Mouse (Mus musculus) hindbrain, embryonic 14.5 days (tissue): ENCODE measurements around the gene Gm11042. TPM values are rescaled to one million over a fixed set of nuclear protein-coding genes. Genes with fewer than 3 reads are reported as not detected.

Source experiments
- ATAC-seq: fragments of 200-750 bp; cut with Nextera tagmentation; 2 replicates; pipeline ENCODE4 v1.8.0; 2017; ENCODE audit warnings: moderate number of reproducible peaks, mild to moderate bottlenecking, moderate TSS enrichment, moderate library complexity; ENCODE audit not compliant: low FRiP score
- DNase-seq: peaks from one replicate; pipeline ENCODE4 v3.0.0-alpha.2; 2015; ENCODE audit warnings: low spot score
- H3K27ac ChIP-seq: fragments of 300-500 bp; sonication (generic); 2 replicates; pipeline ENCODE4 v1.5.1; 2014; ENCODE audit warnings: mild to moderate bottlenecking, moderate library complexity
- H3K27me3 ChIP-seq: fragments of 300-500 bp; sonication (generic); 2 replicates; pipeline ENCODE4 v1.6.1; 2014; ENCODE audit warnings: mild to moderate bottlenecking, low read length, mixed read lengths; ENCODE audit not compliant: control insufficient read depth, insufficient read depth
- H3K36me3 ChIP-seq: fragments of 300-500 bp; sonication (generic); replicated peaks from 2 replicates; pipeline ENCODE4 v1.6.1; 2014; ENCODE audit not compliant: control insufficient read depth, insufficient read depth
- H3K4me1 ChIP-seq: fragments of 300-500 bp; sonication (generic); replicated peaks from 2 replicates; pipeline ENCODE4 v1.6.1; 2014; ENCODE audit warnings: antibody characterized with exemption, low read length, mixed read lengths; ENCODE audit not compliant: control insufficient read depth, insufficient read depth
- H3K4me2 ChIP-seq: fragments of 300-500 bp; sonication (generic); replicated peaks from 2 replicates; pipeline ENCODE4 v1.6.1; 2014; ENCODE audit warnings: mild to moderate bottlenecking, moderate library complexity
- H3K4me3 ChIP-seq: fragments of 300-500 bp; sonication (generic); replicated peaks from 2 replicates; pipeline ENCODE4 v1.5.1; 2014; ENCODE audit warnings: mild to moderate bottlenecking, low read length
- H3K9ac ChIP-seq: fragments of 300-500 bp; sonication (generic); 2 replicates; pipeline ENCODE4 v1.6.1; 2014
- H3K9me3 ChIP-seq: fragments of 300-500 bp; sonication (generic); 2 replicates; pipeline ENCODE4 v1.6.1; 2016; ENCODE audit warnings: low read length; ENCODE audit not compliant: control insufficient read depth
- WGBS: fragments of 180-500 bp; shearing (Covaris S2); extraction: QIAGEN DNeasy Blood & Tissue Kit; methylation state at CpG from one replicate; pipeline ENCODE4 v1.1.7; 2014; 5-methylcytosine and 5-hydroxymethylcytosine counted together
- polyA plus RNA-seq: library from polyadenylated mRNA; unstranded; fragments of >200 nt; fragmentation: Nextera tagmentation; extraction: Ambion mirVana; gene quantifications from 2 replicates; pipeline ENCODE4 v1.2.1, GENCODE M21; 2014

Gene Gm11042
- polyA plus RNA-seq, 1 experiment from 2014 or later = not detected

- H3K9me3 ChIP-seq = no peaks in the 10 kb centered on the region
- H3K4me3 ChIP-seq = no peak overlapping the region
- no peaks in the 10 kb centered on the region for H3K36me3 ChIP-seq
- no peak overlapping the region for H3K4me2 ChIP-seq
- H3K27me3 ChIP-seq = no peaks in the 10 kb centered on the region
- WGBS = 84% methylated on average over 6 of the region's 6 CpGs
- no peak for ATAC-seq
- no peak overlapping the region for H3K9ac ChIP-seq
- no peaks in the 10 kb centered on the region for H3K4me1 ChIP-seq
- H3K27ac ChIP-seq = no peak overlapping the region
- no peak for DNase-seq
Measured at GRCm38 (mm10) chr12:74329759-74330158, 13.6 kb upstream of the Gm11042 start.

DNA sequence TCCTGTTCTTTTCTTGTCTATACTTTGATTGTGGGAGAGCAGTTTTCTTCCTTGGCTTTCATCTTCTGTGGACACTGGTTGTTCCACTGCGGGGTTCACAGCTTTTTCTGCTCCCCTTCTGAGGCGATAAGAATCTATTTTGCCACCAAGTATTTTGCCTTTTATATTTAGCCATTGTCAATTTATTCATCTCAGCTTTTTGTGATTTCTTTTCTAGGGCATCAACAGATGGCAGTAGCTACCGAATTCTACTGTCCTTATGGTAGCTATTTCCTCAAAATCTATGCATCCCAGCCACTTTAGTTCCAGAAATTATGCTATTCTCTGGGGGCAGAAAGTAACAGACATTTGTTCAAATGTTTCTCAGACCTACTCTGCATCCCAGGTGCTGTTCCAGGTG lies 10.4 kb upstream of the Gm11042 start:
- DNase-seq = no peak
- Histone ChIP-seq H3K9me3 (no peaks in the 10 kb centered on the region), H3K4me2 (no peak overlapping the region), H3K36me3 (no peaks in the 10 kb centered on the region), H3K27ac (no peak overlapping the region), H3K4me1 (no peaks in the 10 kb centered on the region), H3K9ac (no peak overlapping the region), H3K4me3 (no peak overlapping the region), H3K27me3 (no peaks in the 10 kb centered on the region)
- ATAC-seq = no peak
- 89% methylated on average over 3 of the region's 3 CpGs for WGBS

- Histone ChIP-seq H3K4me1 (no peaks in the 10 kb centered on the region), H3K36me3 (no peaks in the 10 kb centered on the region), H3K27me3 (no peaks in the 10 kb centered on the region), H3K9me3 (no peaks in the 10 kb centered on the region), H3K27ac (no peak overlapping the region), H3K4me2 (no peak overlapping the region), H3K9ac (no peak overlapping the region), H3K4me3 (no peak overlapping the region)
- 86% methylated on average over 5 of the region's 5 CpGs for WGBS
- DNase-seq (no peak), ATAC-seq (no peak)
Measured at GRCm38 (mm10) chr12:74321981-74322380, 5.8 kb upstream of the Gm11042 start.

DNA sequence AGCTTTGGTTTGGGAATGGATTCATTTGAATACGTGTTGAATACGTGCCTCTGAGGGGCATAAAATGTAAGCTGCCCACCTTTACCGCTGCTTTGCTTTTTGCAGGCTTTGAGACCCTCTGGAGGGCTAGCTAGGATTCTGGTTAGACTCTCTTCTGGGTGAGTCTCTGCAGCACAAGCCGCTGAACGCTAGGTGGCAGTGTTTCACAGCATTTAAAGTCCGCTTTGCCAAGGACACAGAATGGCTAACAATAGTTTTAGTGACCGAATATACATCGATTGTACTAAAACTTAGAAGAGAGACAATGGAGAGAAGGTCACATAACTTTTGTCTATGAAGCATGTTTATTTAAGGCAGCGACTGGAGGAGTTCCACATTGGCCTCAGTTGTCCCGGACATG lies 4.1 kb upstream of the Gm11042 start:
- Histone ChIP-seq H3K9ac (no peak overlapping the region), H3K9me3 (no peaks in the 10 kb centered on the region), H3K36me3 (no peaks in the 10 kb centered on the region), H3K27ac (no peak overlapping the region), H3K4me1 (peaks cover 5% of the 10 kb centered on the region; the same call in 1 of the 2 replicates), H3K27me3 (no peaks in the 10 kb centered on the region), H3K4me3 (no peak overlapping the region), H3K4me2 (no peak overlapping the region)
- WGBS = 16% methylated on average over 10 of the region's 10 CpGs
- peak; percentile 32; the same call in 1 of the 2 replicates for ATAC-seq
- peak; percentile 94 for DNase-seq

GRCm38 (mm10) chr12:74316989-74317759 lies 980 bp upstream of the Gm11042 start:
- H3K27ac ChIP-seq = peak overlapping the region; percentile 83
- WGBS = 16% methylated on average over 15 of the region's 15 CpGs
- peak overlapping the region; percentile 59 for H3K4me2 ChIP-seq
- peak overlapping the region; percentile 63 for H3K9ac ChIP-seq
- H3K36me3 ChIP-seq = no peaks in the 10 kb centered on the region
- H3K9me3 ChIP-seq = no peaks in the 10 kb centered on the region
- peaks cover 5% of the 10 kb centered on the region; the same call in 1 of the 2 replicates for H3K4me1 ChIP-seq
- no peaks in the 10 kb centered on the region for H3K27me3 ChIP-seq
- H3K4me3 ChIP-seq = peak overlapping the region; percentile 35
- peak; percentile 90 for DNase-seq
- ATAC-seq = peak; percentile 89

GRCm38 (mm10) chr12:74315221-74315620 lies 973 bp downstream of the Gm11042 start:
- Histone ChIP-seq H3K27ac (no peak overlapping the region), H3K9me3 (no peaks in the 10 kb centered on the region), H3K4me3 (no peak overlapping the region), H3K27me3 (no peaks in the 10 kb centered on the region), H3K36me3 (no peaks in the 10 kb centered on the region), H3K4me2 (no peak overlapping the region), H3K9ac (no peak overlapping the region), H3K4me1 (peaks cover 5% of the 10 kb centered on the region; the same call in 1 of the 2 replicates)
- ATAC-seq (no peak), DNase-seq (no peak)
- 69% methylated on average over 2 of the region's 2 CpGs for WGBS

DNA sequence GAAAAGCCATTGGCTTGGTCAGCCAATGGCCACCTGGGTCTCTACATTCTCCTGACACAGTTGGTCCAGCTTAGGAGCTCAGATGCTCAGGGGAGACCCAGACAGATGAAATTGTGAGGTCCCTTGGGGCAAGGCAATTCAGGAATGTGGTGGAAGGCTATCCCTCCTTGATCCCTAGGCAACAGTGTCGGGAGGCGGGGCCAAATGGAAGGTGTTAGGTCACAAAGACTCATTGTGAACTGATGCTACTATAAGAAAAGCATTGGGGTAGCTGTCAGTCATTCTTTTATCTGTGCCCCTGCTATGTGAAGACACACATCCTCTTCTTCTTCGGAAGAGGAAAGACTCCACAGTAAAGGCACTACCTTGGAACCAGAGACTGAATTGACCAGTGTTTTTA lies 3.6 kb downstream of the Gm11042 start:
- ATAC-seq (no peak), DNase-seq (no peak)
- H3K9ac ChIP-seq = no peak overlapping the region
- H3K27ac ChIP-seq = no peak overlapping the region
- peaks cover 5% of the 10 kb centered on the region; the same call in 1 of the 2 replicates for H3K4me1 ChIP-seq
- no peaks in the 10 kb centered on the region for H3K36me3 ChIP-seq
- H3K4me3 ChIP-seq = no peak overlapping the region
- H3K9me3 ChIP-seq = no peaks in the 10 kb centered on the region
- H3K27me3 ChIP-seq = no peaks in the 10 kb centered on the region
- no peak overlapping the region for H3K4me2 ChIP-seq
- 59% methylated on average over 3 of the region's 3 CpGs for WGBS

DNA sequence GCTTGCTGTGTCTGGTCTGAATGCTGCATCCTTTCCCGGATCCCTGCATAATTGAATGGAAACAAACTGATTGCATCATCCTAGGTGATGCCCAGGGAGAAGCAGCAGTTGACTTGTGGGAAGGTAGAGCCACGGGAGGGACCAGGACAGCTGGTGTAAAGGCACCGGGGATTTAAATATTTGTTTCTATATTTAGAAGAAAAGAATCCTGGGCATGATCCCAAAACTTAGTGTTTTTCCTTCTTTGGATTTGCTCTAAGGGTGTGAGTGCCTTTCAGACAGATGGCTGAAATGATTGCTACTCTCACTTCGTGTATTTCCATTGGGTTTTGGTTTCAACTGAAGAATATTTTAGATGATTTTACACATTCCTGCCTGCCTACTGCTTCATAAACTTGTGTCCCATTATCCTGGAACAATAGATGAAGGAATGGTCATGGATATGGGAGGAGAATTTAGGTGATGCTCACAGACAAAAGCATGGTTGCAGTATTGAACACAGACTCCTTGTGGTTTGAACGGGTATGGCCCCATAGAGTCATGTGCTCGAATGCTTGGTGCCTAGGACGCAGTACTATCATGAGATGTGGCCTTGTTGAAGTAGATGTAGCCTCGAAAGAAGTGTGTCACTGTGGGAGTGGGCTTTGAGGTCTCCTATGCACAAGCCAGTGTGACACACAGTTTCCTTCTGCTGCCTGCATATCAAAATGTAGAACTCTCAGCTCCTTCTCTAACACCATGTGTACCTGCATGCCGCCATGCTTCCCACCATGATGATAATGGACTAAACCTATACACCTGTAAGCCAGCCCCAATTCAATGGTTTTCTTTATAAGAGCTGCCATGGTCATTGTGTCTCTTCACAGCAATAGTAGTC lies 12.5 kb downstream of the Gm11042 start:
- 78% methylated on average over 9 of the region's 9 CpGs for WGBS
- Histone ChIP-seq H3K9ac (no peak overlapping the region), H3K27ac (no peak overlapping the region), H3K4me2 (no peak overlapping the region), H3K4me3 (no peak overlapping the region), H3K36me3 (no peaks in the 10 kb centered on the region), H3K9me3 (no peaks in the 10 kb centered on the region), H3K27me3 (no peaks in the 10 kb centered on the region), H3K4me1 (0 out of 2 replicates have a peak, but pooled peaks cover 6% of the 10 kb centered on the region)
- DNase-seq (no peak), ATAC-seq (no peak)

- Histone ChIP-seq H3K4me1 (0 out of 2 replicates have a peak, but pooled peaks cover 6% of the 10 kb centered on the region), H3K27ac (no peak overlapping the region), H3K4me2 (no peak overlapping the region), H3K4me3 (no peak overlapping the region), H3K9ac (no peak overlapping the region), H3K9me3 (no peaks in the 10 kb centered on the region), H3K27me3 (no peaks in the 10 kb centered on the region), H3K36me3 (no peaks in the 10 kb centered on the region)
- no peak for ATAC-seq
- DNase-seq = no peak
- 89% methylated on average over 6 of the region's 6 CpGs for WGBS
Measured at GRCm38 (mm10) chr12:74301559-74301958, 14.6 kb downstream of the Gm11042 start.
